Mouse (Mus musculus) gastrocnemius, postnatal 10 days (tissue): ENCODE data around the gene Gal3st3. TPM values are rescaled to one million over a fixed set of nuclear protein-coding genes. Genes with fewer than 3 reads are reported as not detected.

ENCODE experiments used
- DNase-seq: peaks from one replicate; pipeline ENCODE4 v3.0.0; 2021; ENCODE audit warnings: mixed read lengths
- long read RNA-seq, 2 experiments: library from polyadenylated mRNA; stranded (forward); transcript quantifications; one replicate each; pipeline ENCODE4 v2.0.0; 2021
- total RNA-seq, 2 experiments: library from RNA; stranded (reverse); gene quantifications; 2 replicates each; pipeline ENCODE4 v1.2.3; 2021

The Gal3st3 gene
- under 1 TPM; 0.28 to 0.47 TPM for total RNA-seq
- long read RNA-seq, experiment 1 = 0 reads
- long read RNA-seq, experiment 2 = 0 reads

- DNase-seq = no peak
These were observed at the start of gene Gal3st3 for GRCm38 (mm10) chr19:5297903-5298800. Gal3st3 (plus strand) TSS chr19:5298331.

GRCm38 (mm10) chr19:5257140-5257539, 41.0 kb upstream of the Gal3st3 start:
- no peak for DNase-seq

- no peak for DNase-seq
These were observed 31.1 kb upstream of the Gal3st3 start for GRCm38 (mm10) chr19:5267015-5267414.

GRCm38 (mm10) chr19:5268017-5268416, 30.1 kb upstream of the Gal3st3 start:
- no peak for DNase-seq

GRCm38 (mm10) chr19:5268875-5269274, 29.3 kb upstream of the Gal3st3 start:
- no peak for DNase-seq

GRCm38 (mm10) chr19:5269392-5269791, 28.7 kb upstream of the Gal3st3 start:
- DNase-seq = no peak

GRCm38 (mm10) chr19:5271430-5271829, 26.7 kb upstream of the Gal3st3 start:
- no peak for DNase-seq

GRCm38 (mm10) chr19:5272326-5272795, 25.8 kb upstream of the Gal3st3 start:
- peak; percentile 44 for DNase-seq

- DNase-seq = peak; percentile 90
These were observed 25.1 kb upstream of the Gal3st3 start, which contains the start of gene Pacs1 for GRCm38 (mm10) chr19:5272801-5273733. Pacs1 (minus strand) TSS chr19:5273119.

GRCm38 (mm10) chr19:5273916-5274315, 24.2 kb upstream of the Gal3st3 start:
- DNase-seq = no peak

- DNase-seq = no peak
These were observed 23.5 kb upstream of the Gal3st3 start for GRCm38 (mm10) chr19:5274641-5275040.

GRCm38 (mm10) chr19:5275736-5276135, 22.4 kb upstream of the Gal3st3 start:
- no peak for DNase-seq

- no peak for DNase-seq
These were observed 21.6 kb upstream of the Gal3st3 start for GRCm38 (mm10) chr19:5276531-5276930.

- no peak for DNase-seq
These were observed 21.0 kb upstream of the Gal3st3 start for GRCm38 (mm10) chr19:5277140-5277539.

- no peak for DNase-seq
These were observed 19.8 kb upstream of the Gal3st3 start for GRCm38 (mm10) chr19:5278381-5278780.

- peak; percentile 98 for DNase-seq
These were observed 3.0 kb upstream of the Gal3st3 start, which contains the start of gene Sf3b2 for GRCm38 (mm10) chr19:5294972-5295735. Sf3b2 (minus strand) TSS chr19:5295455.

- peak; percentile 50 for DNase-seq
These were observed 2.4 kb upstream of the Gal3st3 start for GRCm38 (mm10) chr19:5295736-5296075.

- no peak for DNase-seq
These were observed 1.5 kb upstream of the Gal3st3 start for GRCm38 (mm10) chr19:5296630-5297029.

- no peak for DNase-seq
These were observed 2.5 kb downstream of the Gal3st3 start for GRCm38 (mm10) chr19:5300588-5300987.

GRCm38 (mm10) chr19:5302455-5302854, 4.3 kb downstream of the Gal3st3 start:
- peak; percentile 59 for DNase-seq

GRCm38 (mm10) chr19:5306279-5306678, 8.1 kb downstream of the Gal3st3 start:
- no peak for DNase-seq
